Mouse (Mus musculus): Measurements from ENCODE around the gene Tecr. TPM values are rescaled to one million over a fixed set of nuclear protein-coding genes. Genes with fewer than 3 reads are reported as not detected.

Tecr gene
- polyA plus RNA-seq, 1 experiment = 913 TPM

GRCm38 (mm10) chr8:83639649-83640048, 31.9 kb upstream of the Tecr start:
- TF ChIP-seq POLR2A (IDR thresholded peaks at IDR 0.05; ENCODE audit: borderline replicate concordance, extremely low read depth, insufficient read depth, insufficient read length, poor library complexity, severe bottlenecking) = no peak
- TF ChIP-seq CTCF (IDR thresholded peaks at IDR 0.05; ENCODE audit: borderline replicate concordance, extremely low read depth, insufficient read depth, insufficient read length) = no peak
- DNase-seq (ENCODE audit: low read depth) = no peak

- no peak for DNase-seq (ENCODE audit: low read depth)
- TF ChIP-seq POLR2A (IDR thresholded peaks at IDR 0.05; ENCODE audit: borderline replicate concordance, extremely low read depth, insufficient read depth, insufficient read length, poor library complexity, severe bottlenecking) (no peak), CTCF (IDR thresholded peaks at IDR 0.05; ENCODE audit: borderline replicate concordance, extremely low read depth, insufficient read depth, insufficient read length) (no peak)
These were observed 31.1 kb upstream of the Tecr start for GRCm38 (mm10) chr8:83638856-83639255.

- no peak for DNase-seq (ENCODE audit: low read depth)
- TF ChIP-seq CTCF (IDR thresholded peaks at IDR 0.05; ENCODE audit: borderline replicate concordance, extremely low read depth, insufficient read depth, insufficient read length) (no peak), POLR2A (IDR thresholded peaks at IDR 0.05; ENCODE audit: borderline replicate concordance, extremely low read depth, insufficient read depth, insufficient read length, poor library complexity, severe bottlenecking) (no peak)
These were observed 24.4 kb upstream of the Tecr start for GRCm38 (mm10) chr8:83632083-83632707.

GRCm38 (mm10) chr8:83625676-83626299, 18.0 kb upstream of the Tecr start:
- TF ChIP-seq POLR2A (IDR thresholded peaks at IDR 0.05; ENCODE audit: borderline replicate concordance, extremely low read depth, insufficient read depth, insufficient read length, poor library complexity, severe bottlenecking) (no peak), CTCF (IDR thresholded peaks at IDR 0.05; ENCODE audit: borderline replicate concordance, extremely low read depth, insufficient read depth, insufficient read length) (no peak)

GRCm38 (mm10) chr8:83624739-83625138, 17.0 kb upstream of the Tecr start:
- TF ChIP-seq CTCF (IDR thresholded peaks at IDR 0.05; ENCODE audit: borderline replicate concordance, extremely low read depth, insufficient read depth, insufficient read length) (peak; percentile 72; the same call in 1 of the 2 replicates), POLR2A (IDR thresholded peaks at IDR 0.05; ENCODE audit: borderline replicate concordance, extremely low read depth, insufficient read depth, insufficient read length, poor library complexity, severe bottlenecking) (no peak)
- peak; percentile 44 for DNase-seq (ENCODE audit: low read depth)

More at GRCm38 (mm10) chr8:83625676-83626299, 18.0 kb upstream of the Tecr start:
- no peak for DNase-seq (ENCODE audit: low read depth)

- TF ChIP-seq CTCF (IDR thresholded peaks at IDR 0.05; ENCODE audit: borderline replicate concordance, extremely low read depth, insufficient read depth, insufficient read length) (no peak), POLR2A (IDR thresholded peaks at IDR 0.05; ENCODE audit: borderline replicate concordance, extremely low read depth, insufficient read depth, insufficient read length, poor library complexity, severe bottlenecking) (no peak)
- no peak for DNase-seq (ENCODE audit: low read depth)
These were observed 15.8 kb upstream of the Tecr start for GRCm38 (mm10) chr8:83623549-83623948.

- peak; percentile 91 for DNase-seq (ENCODE audit: low read depth)
- TF ChIP-seq POLR2A (IDR thresholded peaks at IDR 0.05; ENCODE audit: borderline replicate concordance, extremely low read depth, insufficient read depth, insufficient read length, poor library complexity, severe bottlenecking) (no peak), CTCF (IDR thresholded peaks at IDR 0.05; ENCODE audit: borderline replicate concordance, extremely low read depth, insufficient read depth, insufficient read length) (peak; percentile 94)
These were observed 14.7 kb upstream of the Tecr start for GRCm38 (mm10) chr8:83622389-83622989.

- no peak for TF ChIP-seq POLR2A (IDR thresholded peaks at IDR 0.05; ENCODE audit: borderline replicate concordance, extremely low read depth, insufficient read depth, insufficient read length, poor library complexity, severe bottlenecking)
- TF ChIP-seq CTCF (IDR thresholded peaks at IDR 0.05; ENCODE audit: borderline replicate concordance, extremely low read depth, insufficient read depth, insufficient read length) = no peak
- DNase-seq (ENCODE audit: low read depth) = no peak
These were observed 14.1 kb upstream of the Tecr start for GRCm38 (mm10) chr8:83621691-83622388.

GRCm38 (mm10) chr8:83619568-83620285, 12.0 kb upstream of the Tecr start:
- DNase-seq (ENCODE audit: low read depth) = no peak
- TF ChIP-seq POLR2A (IDR thresholded peaks at IDR 0.05; ENCODE audit: borderline replicate concordance, extremely low read depth, insufficient read depth, insufficient read length, poor library complexity, severe bottlenecking) = no peak
- no peak for TF ChIP-seq CTCF (IDR thresholded peaks at IDR 0.05; ENCODE audit: borderline replicate concordance, extremely low read depth, insufficient read depth, insufficient read length)

GRCm38 (mm10) chr8:83618566-83618965, 10.8 kb upstream of the Tecr start:
- no peak for DNase-seq (ENCODE audit: low read depth)
- TF ChIP-seq POLR2A (IDR thresholded peaks at IDR 0.05; ENCODE audit: borderline replicate concordance, extremely low read depth, insufficient read depth, insufficient read length, poor library complexity, severe bottlenecking) (no peak), CTCF (IDR thresholded peaks at IDR 0.05; ENCODE audit: borderline replicate concordance, extremely low read depth, insufficient read depth, insufficient read length) (no peak)

GRCm38 (mm10) chr8:83617111-83617510, 9.3 kb upstream of the Tecr start:
- TF ChIP-seq CTCF (IDR thresholded peaks at IDR 0.05; ENCODE audit: borderline replicate concordance, extremely low read depth, insufficient read depth, insufficient read length) = no peak
- no peak for TF ChIP-seq POLR2A (IDR thresholded peaks at IDR 0.05; ENCODE audit: borderline replicate concordance, extremely low read depth, insufficient read depth, insufficient read length, poor library complexity, severe bottlenecking)
- DNase-seq (ENCODE audit: low read depth) = no peak

Measured in brain, embryonic 14.5 days (tissue).